Mouse (Mus musculus) left cerebral cortex, postnatal 14 days (tissue): ENCODE measurements at regions not wholly inside any gene's neighbourhood (a gene's known extent, or its start where the extent isn't known, plus 50 kb on each side); places are given as distances from the start of the nearest gene placed in this dataset.

Experiments
- microRNA-seq, 2 experiments: library from miRNA; unstranded; fragments of <30 nt; microRNA quantifications; one replicate each; pipeline ENCODE4 v1.2.0; 2022

Small RNA genes lying in the stretch of these regions (microRNA-seq; reads per million reads assigned to microRNA genes)
- 0 reads per million in 2 experiments for gene Gm27410
